Mouse (Mus musculus): ENCODE measurements around the gene Nek4. TPM values are rescaled to one million over a fixed set of nuclear protein-coding genes. Genes with fewer than 3 reads are reported as not detected.

The Nek4 gene
- total and polyA plus RNA-seq, 2 experiments: 3.1 to 6.7 TPM

GRCm38 (mm10) chr14:31016063-31016462 is 64.9 kb downstream of the Nek4 start:
- no peak overlapping the region for H3K27ac ChIP-seq (replicated peaks; ENCODE audit: insufficient read depth, low read depth, low read length)
- WGBS: 76% methylated on average over 1 of the region's 1 CpGs
- peaks cover 60% of the 10 kb centered on the region for H3K36me3 ChIP-seq (ENCODE audit: control insufficient read depth, insufficient read depth, low read length)
- no peaks in the 10 kb centered on the region for H3K27me3 ChIP-seq (ENCODE audit: control insufficient read depth, insufficient read depth, low read length)
- no peak overlapping the region for H3K9ac ChIP-seq (ENCODE audit: low read depth, low read length)
- no peak overlapping the region for H3K4me3 ChIP-seq (ENCODE audit: insufficient read depth, low read depth, low read length)
- no peak for TF ChIP-seq POLR2A (IDR thresholded peaks at IDR 0.05; ENCODE audit: extremely low read depth, insufficient read depth, low read length)
- TF ChIP-seq CTCF (IDR thresholded peaks at IDR 0.05; ENCODE audit: low read depth, low read length): no peak
- peaks cover 6% of the 10 kb centered on the region for H3K4me1 ChIP-seq (ENCODE audit: control insufficient read depth, insufficient read depth, low read length)
- DNase-seq (ENCODE audit: extremely low read depth, low read depth, low spot score): no peak
- H3K79me2 ChIP-seq (ENCODE audit: control insufficient read depth, insufficient read depth, low read length): peaks cover 6% of the 10 kb centered on the region; the same call in 1 of the 2 replicates

- 0% methylated on average over 2 of the region's 2 CpGs for WGBS
- Histone ChIP-seq H3K27ac (replicated peaks; ENCODE audit: insufficient read depth, low read depth, low read length) (0 out of 2 replicates have a peak overlapping the region, but pooled peaks have one; percentile 77), H3K36me3 (ENCODE audit: control insufficient read depth, insufficient read depth, low read length) (peaks cover 45% of the 10 kb centered on the region), H3K4me1 (ENCODE audit: control insufficient read depth, insufficient read depth, low read length) (peaks cover 9% of the 10 kb centered on the region), H3K27me3 (ENCODE audit: control insufficient read depth, insufficient read depth, low read length) (no peaks in the 10 kb centered on the region), H3K9ac (ENCODE audit: low read depth, low read length) (peak overlapping the region; percentile 71), H3K79me2 (ENCODE audit: control insufficient read depth, insufficient read depth, low read length) (peaks cover 6% of the 10 kb centered on the region; the same call in 1 of the 2 replicates), H3K4me3 (ENCODE audit: insufficient read depth, low read depth, low read length) (peak overlapping the region; percentile 69; the same call in 1 of the 2 replicates)
- DNase-seq (ENCODE audit: extremely low read depth, low read depth, low spot score): peak; percentile 35
- TF ChIP-seq POLR2A (IDR thresholded peaks at IDR 0.05; ENCODE audit: extremely low read depth, insufficient read depth, low read length): no peak
- TF ChIP-seq CTCF (IDR thresholded peaks at IDR 0.05; ENCODE audit: low read depth, low read length): peak; percentile 22; the same call in 1 of the 2 replicates
Observed at GRCm38 (mm10) chr14:31017854-31018253, 66.7 kb downstream of the Nek4 start.

GRCm38 (mm10) chr14:31018860-31019291 is 67.7 kb downstream of the Nek4 start, which contains the start of the genes Pbrm1 and Gnl3:
Gene Pbrm1 (plus strand): TSS chr14:31019138.
Gene Gnl3 (minus strand): TSS chr14:31019152.
- Histone ChIP-seq H3K4me3 (ENCODE audit: insufficient read depth, low read depth, low read length) (peak within 1 kb of the TSS; percentile 93), H3K4me1 (ENCODE audit: control insufficient read depth, insufficient read depth, low read length) (peaks cover 15% of the 10 kb centered on the region), H3K79me2 (ENCODE audit: control insufficient read depth, insufficient read depth, low read length) (peaks cover 6% of the 10 kb centered on the region; the same call in 1 of the 2 replicates), H3K27ac (replicated peaks; ENCODE audit: insufficient read depth, low read depth, low read length) (peak within 1 kb of the TSS; percentile 94), H3K9ac (ENCODE audit: low read depth, low read length) (peak within 1 kb of the TSS; percentile 95), H3K36me3 (ENCODE audit: control insufficient read depth, insufficient read depth, low read length) (peaks cover 37% of the 10 kb centered on the region), H3K27me3 (ENCODE audit: control insufficient read depth, insufficient read depth, low read length) (no peaks in the 10 kb centered on the region)
- under 1% methylated on average over 48 of the region's 53 CpGs for WGBS
- peak; percentile 83 for DNase-seq (ENCODE audit: extremely low read depth, low read depth, low spot score)
- TF ChIP-seq POLR2A (IDR thresholded peaks at IDR 0.05; ENCODE audit: extremely low read depth, insufficient read depth, low read length): peak; percentile 59; the same call in 1 of the 2 replicates
- TF ChIP-seq CTCF (IDR thresholded peaks at IDR 0.05; ENCODE audit: low read depth, low read length): no peak

GRCm38 (mm10) chr14:31019331-31020205 is 68.4 kb downstream of the Nek4 start:
- Histone ChIP-seq H3K36me3 (ENCODE audit: control insufficient read depth, insufficient read depth, low read length) (peaks cover 33% of the 10 kb centered on the region), H3K27ac (replicated peaks; ENCODE audit: insufficient read depth, low read depth, low read length) (peak overlapping the region; percentile 94), H3K27me3 (ENCODE audit: control insufficient read depth, insufficient read depth, low read length) (no peaks in the 10 kb centered on the region), H3K9ac (ENCODE audit: low read depth, low read length) (peak overlapping the region; percentile 95), H3K4me3 (ENCODE audit: insufficient read depth, low read depth, low read length) (peak overlapping the region; percentile 93), H3K4me1 (ENCODE audit: control insufficient read depth, insufficient read depth, low read length) (peaks cover 17% of the 10 kb centered on the region), H3K79me2 (ENCODE audit: control insufficient read depth, insufficient read depth, low read length) (peaks cover 6% of the 10 kb centered on the region; the same call in 1 of the 2 replicates)
- DNase-seq (ENCODE audit: extremely low read depth, low read depth, low spot score): peak; percentile 65
- TF ChIP-seq CTCF (IDR thresholded peaks at IDR 0.05; ENCODE audit: low read depth, low read length): no peak
- TF ChIP-seq POLR2A (IDR thresholded peaks at IDR 0.05; ENCODE audit: extremely low read depth, insufficient read depth, low read length): peak; percentile 73
- 8% methylated on average over 39 of the region's 56 CpGs for WGBS

- no peaks in the 10 kb centered on the region for H3K27me3 ChIP-seq (ENCODE audit: control insufficient read depth, insufficient read depth, low read length)
- H3K9ac ChIP-seq (ENCODE audit: low read depth, low read length): no peak overlapping the region
- H3K36me3 ChIP-seq (ENCODE audit: control insufficient read depth, insufficient read depth, low read length): peaks cover 28% of the 10 kb centered on the region
- peaks cover 19% of the 10 kb centered on the region for H3K4me1 ChIP-seq (ENCODE audit: control insufficient read depth, insufficient read depth, low read length)
- peak overlapping the region; percentile 94 for H3K27ac ChIP-seq (replicated peaks; ENCODE audit: insufficient read depth, low read depth, low read length)
- H3K4me3 ChIP-seq (ENCODE audit: insufficient read depth, low read depth, low read length): no peak overlapping the region
- DNase-seq (ENCODE audit: extremely low read depth, low read depth, low spot score): peak; percentile 92
- TF ChIP-seq POLR2A (IDR thresholded peaks at IDR 0.05; ENCODE audit: extremely low read depth, insufficient read depth, low read length) (no peak), CTCF (IDR thresholded peaks at IDR 0.05; ENCODE audit: low read depth, low read length) (0 out of 2 replicates have a peak, but pooled peaks have one; percentile 14)
- peaks cover 6% of the 10 kb centered on the region; the same call in 1 of the 2 replicates for H3K79me2 ChIP-seq (ENCODE audit: control insufficient read depth, insufficient read depth, low read length)
- WGBS: 10% methylated on average over 1 of the region's 1 CpGs
Observed at GRCm38 (mm10) chr14:31022579-31022978, 71.4 kb downstream of the Nek4 start.
